Mouse (Mus musculus): Measurements from ENCODE around the gene Zfp94. TPM values are rescaled to one million over a fixed set of nuclear protein-coding genes. Genes with fewer than 3 reads are reported as not detected.

Gene Zfp94
- total and polyA plus RNA-seq, 3 experiments = 1.9 to 3.8 (median 2.7) TPM

DNA sequence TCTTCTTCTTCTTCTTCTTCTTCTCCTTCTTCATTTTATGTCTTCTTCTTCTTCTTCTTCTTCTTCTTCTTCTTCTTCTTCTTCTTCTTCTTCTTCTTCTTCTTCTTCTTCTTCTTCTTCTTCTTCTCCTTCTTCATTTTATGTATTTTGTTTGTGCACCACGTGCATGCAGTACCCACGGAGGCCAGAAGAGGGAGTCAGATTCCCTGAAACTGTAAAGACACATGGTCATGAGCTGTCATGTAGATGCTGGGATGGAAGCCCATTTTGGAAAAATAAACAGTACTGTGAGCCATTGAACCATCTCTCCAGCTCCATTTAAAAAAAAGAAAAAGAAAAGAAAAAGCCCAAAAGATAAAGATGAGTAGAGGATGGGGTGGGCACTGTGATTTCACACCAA lies 21.8 kb upstream of the Zfp94 start:
- Histone ChIP-seq H3K27ac (no peak overlapping the region), H3K9ac (ENCODE audit: low read depth, low read length) (no peak overlapping the region), H3K79me2 (replicated peaks; ENCODE audit: control insufficient read depth, insufficient read depth, low read length) (no peaks in the 10 kb centered on the region), H3K36me3 (ENCODE audit: control insufficient read depth, insufficient read depth, low read length) (no peaks in the 10 kb centered on the region), H3K4me1 (ENCODE audit: control insufficient read depth, insufficient read depth, low read length) (no peaks in the 10 kb centered on the region), H3K27me3 (ENCODE audit: control insufficient read depth, insufficient read depth, low read length) (peaks cover 4% of the 10 kb centered on the region), H3K4me3 (no peak overlapping the region)
- TF ChIP-seq POLR2A (IDR thresholded peaks at IDR 0.05; ENCODE audit: insufficient read depth, low read depth, low read length) (no peak), CTCF (IDR thresholded peaks at IDR 0.05) (no peak), EP300 (IDR thresholded peaks at IDR 0.05; ENCODE audit: insufficient read depth, low read depth, low read length) (no peak)
- no peak for DNase-seq
- 44% methylated on average over 2 of the region's 2 CpGs for WGBS
- intact Hi-C loops (cut with DNase I) = no loop called here

GRCm38 (mm10) chr7:24335699-24336309 lies 19.3 kb upstream of the Zfp94 start:
- WGBS = 7% methylated on average over 5 of the region's 5 CpGs
- intact Hi-C loops (cut with DNase I) = loop anchor here (2.0 kb wide), 2 partner anchors 49 to 71 kb away; no protein-coding TSS in a partner anchor
- H3K4me3 ChIP-seq = no peak overlapping the region

DNA sequence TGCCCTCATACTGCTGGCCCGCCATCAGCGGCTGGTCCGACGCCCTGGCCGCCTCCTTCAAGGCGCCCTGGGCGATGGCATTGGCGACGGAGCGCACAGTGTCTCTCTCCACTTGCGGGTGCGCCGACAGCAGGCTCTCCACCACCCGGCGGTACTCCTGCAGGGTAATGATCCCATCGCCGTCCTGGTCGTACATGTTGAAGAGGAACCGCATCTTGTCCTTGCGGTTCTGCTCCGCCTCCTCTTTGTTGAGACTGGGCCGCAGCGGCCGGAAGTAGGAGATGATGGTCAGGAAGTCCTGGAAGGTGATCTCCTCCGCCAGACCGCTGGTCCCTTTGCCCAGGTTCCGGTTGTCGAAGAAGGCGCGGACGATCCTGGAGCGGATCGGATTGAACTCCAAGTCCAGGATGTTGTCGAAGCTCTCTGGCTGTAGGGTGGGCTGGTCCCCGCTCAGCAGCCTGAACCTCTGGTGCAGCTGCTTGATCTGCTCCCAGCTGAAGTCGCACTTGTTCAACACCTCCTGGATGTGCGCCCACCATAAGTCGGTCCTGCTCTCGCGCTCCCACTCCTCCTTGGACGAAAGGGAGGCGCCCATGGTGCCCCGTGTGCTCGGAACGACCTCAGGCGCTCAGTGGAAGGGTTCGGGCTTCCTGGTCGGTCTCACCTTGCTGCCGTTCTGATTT lies 17.0 kb upstream of the Zfp94 start, which contains the start of gene Tescl:
Gene Tescl (minus strand): TSS at position 633 of the 683 bp plus-strand sequence.
- no peak for TF ChIP-seq CTCF (IDR thresholded peaks at IDR 0.05)
- no peak for TF ChIP-seq POLR2A (IDR thresholded peaks at IDR 0.05; ENCODE audit: insufficient read depth, low read depth, low read length)
- TF ChIP-seq EP300 (IDR thresholded peaks at IDR 0.05; ENCODE audit: insufficient read depth, low read depth, low read length) = no peak
- no peaks in the 10 kb centered on the region for H3K36me3 ChIP-seq (ENCODE audit: control insufficient read depth, insufficient read depth, low read length)
- no peaks in the 10 kb centered on the region for H3K79me2 ChIP-seq (replicated peaks; ENCODE audit: control insufficient read depth, insufficient read depth, low read length)
- H3K27ac ChIP-seq = no peak within 1 kb of the TSS
- H3K4me3 ChIP-seq = no peak within 1 kb of the TSS
- peak in 1 of 2 experiments; percentile 5 for DNase-seq
- H3K27me3 ChIP-seq (ENCODE audit: control insufficient read depth, insufficient read depth, low read length) = peaks cover 7% of the 10 kb centered on the region
- no peaks in the 10 kb centered on the region for H3K4me1 ChIP-seq (ENCODE audit: control insufficient read depth, insufficient read depth, low read length)
- intact Hi-C loops (cut with DNase I) = no loop called here
- 31% methylated on average over 49 of the region's 49 CpGs for WGBS
- no peak within 1 kb of the TSS for H3K9ac ChIP-seq (ENCODE audit: low read depth, low read length)

More at GRCm38 (mm10) chr7:24335699-24336309, 19.3 kb upstream of the Zfp94 start:
- peak; percentile 39 to 62 for DNase-seq
- Histone ChIP-seq H3K9ac (ENCODE audit: low read depth, low read length) (no peak overlapping the region), H3K36me3 (ENCODE audit: control insufficient read depth, insufficient read depth, low read length) (no peaks in the 10 kb centered on the region), H3K27me3 (ENCODE audit: control insufficient read depth, insufficient read depth, low read length) (peaks cover 7% of the 10 kb centered on the region), H3K79me2 (replicated peaks; ENCODE audit: control insufficient read depth, insufficient read depth, low read length) (no peaks in the 10 kb centered on the region), H3K27ac (no peak overlapping the region), H3K4me1 (ENCODE audit: control insufficient read depth, insufficient read depth, low read length) (no peaks in the 10 kb centered on the region)
- TF ChIP-seq EP300 (IDR thresholded peaks at IDR 0.05; ENCODE audit: insufficient read depth, low read depth, low read length) = no peak
- no peak for TF ChIP-seq POLR2A (IDR thresholded peaks at IDR 0.05; ENCODE audit: insufficient read depth, low read depth, low read length)
- TF ChIP-seq CTCF (IDR thresholded peaks at IDR 0.05) = peak; percentile 80

GRCm38 (mm10) chr7:24327281-24327975 lies 11.0 kb upstream of the Zfp94 start:
- no peaks in the 10 kb centered on the region for H3K79me2 ChIP-seq (replicated peaks; ENCODE audit: control insufficient read depth, insufficient read depth, low read length)
- intact Hi-C loops (cut with DNase I) = no loop called here
- no peak overlapping the region for H3K4me3 ChIP-seq
- H3K4me1 ChIP-seq (ENCODE audit: control insufficient read depth, insufficient read depth, low read length) = no peaks in the 10 kb centered on the region
- no peak overlapping the region for H3K27ac ChIP-seq
- H3K9ac ChIP-seq (ENCODE audit: low read depth, low read length) = no peak overlapping the region
- no peak for DNase-seq
- 77% methylated on average over 14 of the region's 14 CpGs for WGBS
- no peaks in the 10 kb centered on the region for H3K27me3 ChIP-seq (ENCODE audit: control insufficient read depth, insufficient read depth, low read length)
- H3K36me3 ChIP-seq (ENCODE audit: control insufficient read depth, insufficient read depth, low read length) = no peaks in the 10 kb centered on the region
- TF ChIP-seq POLR2A (IDR thresholded peaks at IDR 0.05; ENCODE audit: insufficient read depth, low read depth, low read length) (no peak), EP300 (IDR thresholded peaks at IDR 0.05; ENCODE audit: insufficient read depth, low read depth, low read length) (no peak), CTCF (IDR thresholded peaks at IDR 0.05) (no peak)

GRCm38 (mm10) chr7:24326273-24327135 lies 10.0 kb upstream of the Zfp94 start:
- Histone ChIP-seq H3K36me3 (ENCODE audit: control insufficient read depth, insufficient read depth, low read length) (no peaks in the 10 kb centered on the region), H3K27ac (no peak overlapping the region), H3K79me2 (replicated peaks; ENCODE audit: control insufficient read depth, insufficient read depth, low read length) (no peaks in the 10 kb centered on the region), H3K9ac (ENCODE audit: low read depth, low read length) (no peak overlapping the region), H3K27me3 (ENCODE audit: control insufficient read depth, insufficient read depth, low read length) (no peaks in the 10 kb centered on the region), H3K4me1 (ENCODE audit: control insufficient read depth, insufficient read depth, low read length) (no peaks in the 10 kb centered on the region), H3K4me3 (no peak overlapping the region)
- TF ChIP-seq EP300 (IDR thresholded peaks at IDR 0.05; ENCODE audit: insufficient read depth, low read depth, low read length) = no peak
- no peak for TF ChIP-seq CTCF (IDR thresholded peaks at IDR 0.05)
- no peak for TF ChIP-seq POLR2A (IDR thresholded peaks at IDR 0.05; ENCODE audit: insufficient read depth, low read depth, low read length)
- intact Hi-C loops (cut with DNase I) = no loop called here
- DNase-seq = no peak
- 46% methylated on average over 20 of the region's 20 CpGs for WGBS

All from heart, adult 2 months (tissue).